Mouse (Mus musculus): ENCODE measurements around the gene Vmn1r220. TPM values are rescaled to one million over a fixed set of nuclear protein-coding genes. Genes with fewer than 3 reads are reported as not detected.

The Vmn1r220 gene
- polyA plus RNA-seq (2012; rRNA removed), result not detected in 2 replicates

GRCm38 (mm10) chr13:23187875-23188274 lies at the start of gene Vmn1r220:
Vmn1r220 (minus strand) TSS chr13:23187975.

GRCm38 (mm10) chr13:23235847-23236246 lies 48.1 kb upstream of the Vmn1r220 start, which contains the start of gene Vmn1r222:
Vmn1r222 (minus strand) TSS chr13:23235947.

GRCm38 (mm10) chr13:23213827-23214226 lies 26.1 kb upstream of the Vmn1r220 start, which contains the start of gene Vmn1r221:
Vmn1r221 (plus strand) TSS chr13:23214127.

GRCm38 (mm10) chr13:23159012-23159411 lies 28.8 kb downstream of the Vmn1r220 start, which contains the start of gene Vmn1r219:
Vmn1r219 (plus strand) TSS chr13:23159312.

GRCm38 (mm10) chr13:23133099-23133498 lies 54.7 kb downstream of the Vmn1r220 start, which contains the start of gene Vmn1r218:
Vmn1r218 (plus strand) TSS chr13:23133155.

Other genes with a start within 250 kb of the Vmn1r220 start
- gene Vmn1r213, start 180.3 kb downstream of the Vmn1r220 start, polyA plus RNA-seq (2012; rRNA removed), result not detected in 2 replicates
- gene Vmn1r214, start 157.6 kb downstream of the Vmn1r220 start, polyA plus RNA-seq (2012; rRNA removed), result not detected in 2 replicates
- gene Vmn1r215, start 120.0 kb downstream of the Vmn1r220 start, polyA plus RNA-seq (2012; rRNA removed), result not detected in 2 replicates
- not detected in 2 replicates for gene Vmn1r217, start 69.7 kb downstream of the Vmn1r220 start, polyA plus RNA-seq (2012; rRNA removed)
- gene Vmn1r218, start 54.8 kb downstream of the Vmn1r220 start, polyA plus RNA-seq (2012; rRNA removed), result not detected in 2 replicates
- not detected in 2 replicates for gene Vmn1r219, start 28.7 kb downstream of the Vmn1r220 start, polyA plus RNA-seq (2012; rRNA removed)
- gene Vmn1r221, start 26.2 kb upstream of the Vmn1r220 start, polyA plus RNA-seq (2012; rRNA removed), result not detected in 2 replicates
- gene Vmn1r222, start 48.0 kb upstream of the Vmn1r220 start, polyA plus RNA-seq (2012; rRNA removed), result not detected in 2 replicates
- gene Vmn1r223, start 59.2 kb upstream of the Vmn1r220 start, polyA plus RNA-seq (2012; rRNA removed), result not detected in 2 replicates
- gene Zfp322a, start 181.2 kb upstream of the Vmn1r220 start, polyA plus RNA-seq (2012; rRNA removed), result 0.19 and 0.23 TPM in 2 replicates
- 0.47 and 0.56 TPM in 2 replicates for gene Abt1, start 235.9 kb upstream of the Vmn1r220 start, polyA plus RNA-seq (2012; rRNA removed)

Measured in stomach, adult 2 months (tissue).